Mouse (Mus musculus): Measurements from ENCODE around the gene Scn2b.
A peak's percentile ranks its signal among the peaks of the same experiment; 100 is the strongest.

Gene Scn2b

GRCm38 (mm10) chr9:45119954-45120530 is 2.5 kb downstream of the Scn2b start:
- no peak for DNase-seq (ENCODE audit: low read depth, low spot score)

- DNase-seq (ENCODE audit: low read depth, low spot score): no peak
These were observed 3.0 kb downstream of the Scn2b start for GRCm38 (mm10) chr9:45120567-45120966.

GRCm38 (mm10) chr9:45121001-45121400 is 3.4 kb downstream of the Scn2b start:
- DNase-seq (ENCODE audit: low read depth, low spot score): no peak

DNA sequence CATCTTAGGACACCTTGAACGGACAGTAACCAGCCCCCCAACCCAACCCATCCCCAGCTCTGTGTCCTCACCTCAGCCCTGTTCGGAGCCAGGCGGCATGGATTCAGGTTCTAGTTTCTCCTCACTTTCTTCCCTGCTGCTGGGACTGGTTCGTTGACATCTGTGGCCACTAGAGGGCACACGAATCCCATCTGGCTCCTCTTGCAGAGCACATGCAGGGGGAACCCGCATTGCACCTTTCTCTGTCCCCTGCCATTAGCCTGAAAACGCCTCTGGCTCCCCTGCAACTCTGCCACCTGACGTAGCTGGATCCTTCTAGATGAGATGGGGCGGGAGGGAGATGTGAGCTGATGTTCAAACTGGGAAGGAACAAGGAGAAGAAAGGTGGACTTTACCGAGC is 4.2 kb downstream of the Scn2b start:
- DNase-seq (ENCODE audit: low read depth, low spot score): peak; percentile 85

DNA sequence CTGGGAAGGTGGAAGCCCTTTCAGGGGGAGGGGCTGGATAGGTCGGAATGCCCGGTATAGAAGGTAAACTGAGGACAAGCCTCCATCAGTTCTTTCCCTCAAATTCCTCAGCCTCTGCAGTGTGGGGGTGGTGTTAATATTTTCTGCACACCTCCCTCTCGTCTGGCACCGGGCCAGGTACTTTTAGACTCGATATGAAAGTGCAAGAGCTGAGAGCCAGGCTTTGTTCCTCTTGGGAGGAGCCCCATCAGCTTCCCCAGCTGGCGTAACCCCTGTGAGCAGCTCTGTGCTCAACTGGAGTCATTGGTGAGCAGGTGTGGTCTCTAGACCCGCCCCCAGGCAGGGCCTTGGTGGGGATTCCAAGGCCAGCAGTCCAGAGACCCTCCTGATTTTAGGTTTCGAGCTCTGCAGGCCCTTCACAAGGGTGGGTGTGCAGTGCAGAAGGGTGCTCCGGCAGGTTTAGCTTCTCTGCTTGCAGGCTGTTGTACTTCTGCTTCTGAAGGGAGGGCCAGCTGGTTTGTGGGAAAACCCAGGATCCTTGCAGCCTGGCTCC is 4.7 kb downstream of the Scn2b start:
- peak; percentile 84 for DNase-seq (ENCODE audit: low read depth, low spot score)

DNA sequence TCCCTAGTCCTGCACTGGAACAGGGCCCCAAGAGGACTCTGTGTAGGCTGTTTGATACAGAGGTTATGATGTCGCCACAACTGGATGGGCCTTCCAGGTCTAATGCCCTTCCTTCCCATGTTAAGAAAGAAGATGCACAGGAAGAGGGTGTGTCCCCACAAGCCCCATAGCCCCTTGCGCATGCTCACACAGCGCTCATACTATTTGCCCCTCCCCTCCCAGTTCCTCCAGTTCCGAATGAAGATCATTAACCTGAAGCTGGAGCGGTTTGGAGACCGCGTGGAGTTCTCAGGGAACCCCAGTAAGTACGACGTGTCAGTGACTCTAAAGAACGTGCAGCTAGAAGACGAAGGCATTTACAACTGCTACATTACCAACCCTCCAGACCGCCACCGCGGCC is 7.6 kb downstream of the Scn2b start:
- no peak for DNase-seq (ENCODE audit: low read depth, low spot score)

DNA sequence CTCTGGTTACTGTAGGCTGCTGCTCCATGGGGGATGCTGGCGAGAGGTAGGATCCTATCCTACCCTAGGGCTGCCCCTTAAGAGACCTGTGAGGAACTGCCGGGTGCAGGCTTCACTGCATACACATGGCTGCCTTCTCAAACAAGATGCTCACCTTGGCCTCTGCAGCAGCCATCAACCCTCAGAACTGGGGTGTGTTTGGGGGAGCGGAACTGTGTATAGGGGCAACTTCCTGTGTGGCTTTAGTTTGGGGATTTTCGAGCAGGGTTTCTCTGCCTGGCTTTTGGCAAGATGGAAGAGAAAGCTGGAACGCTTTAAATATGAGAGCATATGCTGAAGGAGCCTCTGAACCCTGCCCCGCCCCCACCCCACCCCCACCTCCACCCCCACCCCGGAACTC is 9.4 kb downstream of the Scn2b start:
- peak; percentile 35 for DNase-seq (ENCODE audit: low read depth, low spot score)

- no peak for DNase-seq (ENCODE audit: low read depth, low spot score)
These were observed 12.5 kb downstream of the Scn2b start for GRCm38 (mm10) chr9:45130119-45130518.

- DNase-seq (ENCODE audit: low read depth, low spot score): peak; percentile 75
These were observed 16.1 kb downstream of the Scn2b start for GRCm38 (mm10) chr9:45133484-45134310.

DNA sequence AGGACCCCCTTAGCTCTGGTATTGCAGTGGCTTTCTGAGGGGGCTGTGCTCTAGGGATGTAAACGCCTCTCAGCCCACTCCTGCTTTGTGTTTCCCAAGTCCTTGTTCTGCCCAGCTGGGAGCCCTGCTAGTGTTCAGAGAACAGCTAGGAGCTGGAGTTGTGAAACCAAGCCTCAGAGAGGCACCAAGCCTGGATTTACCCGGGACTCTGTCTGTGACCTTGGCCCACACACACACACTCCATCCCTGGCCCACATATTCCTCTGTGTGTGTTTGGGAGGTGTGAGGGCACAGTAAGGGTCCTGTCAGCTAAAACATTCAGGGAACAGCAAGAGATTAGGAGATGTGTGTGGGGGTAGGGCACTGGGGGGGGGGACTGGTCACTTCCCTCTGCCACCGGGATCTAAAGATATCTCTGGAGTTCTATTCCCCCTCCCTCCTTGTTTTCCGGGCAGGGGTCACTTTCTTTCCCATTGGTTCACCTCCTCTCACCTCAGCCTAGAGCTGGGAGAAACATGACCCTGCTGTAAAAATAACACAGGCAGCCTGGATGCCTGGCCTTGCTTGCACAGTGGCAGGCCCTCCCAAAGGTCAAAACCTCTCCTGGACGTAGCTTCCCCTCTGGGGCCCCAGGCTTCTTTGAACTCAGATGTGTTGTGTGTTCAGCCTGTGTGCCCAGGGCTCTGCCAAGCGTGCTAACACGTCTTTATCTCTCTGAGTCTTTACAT is 19.0 kb downstream of the Scn2b start:
- no peak for DNase-seq (ENCODE audit: low read depth, low spot score)

GRCm38 (mm10) chr9:45138191-45139032 is 20.8 kb downstream of the Scn2b start, which contains the start of gene Scn4b:
Scn4b (plus strand) TSS chr9:45138395.
- DNase-seq (ENCODE audit: low read depth, low spot score): peak; percentile 51

DNA sequence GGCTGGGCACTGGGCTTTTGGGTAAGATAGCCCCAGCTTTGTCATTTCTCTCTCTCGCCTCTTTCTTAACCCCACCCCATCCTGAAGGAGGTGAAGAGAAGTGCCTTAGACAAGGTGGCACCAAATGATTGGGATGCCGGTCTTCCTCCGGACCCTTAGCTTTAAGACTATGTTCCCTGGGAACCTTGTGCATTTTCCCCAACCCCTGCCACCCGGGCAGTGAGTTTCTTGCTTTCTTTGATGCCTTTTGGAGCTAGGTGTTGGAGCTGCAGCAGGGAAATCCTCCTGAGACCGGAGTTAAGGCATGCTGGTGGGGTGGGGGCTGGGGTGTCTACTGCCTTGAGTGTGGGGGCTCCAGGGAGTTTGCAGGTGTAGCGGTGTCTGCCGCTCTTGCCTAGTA is 21.5 kb downstream of the Scn2b start:
- no peak for DNase-seq (ENCODE audit: low read depth, low spot score)

- DNase-seq (ENCODE audit: low read depth, low spot score): no peak
These were observed 23.4 kb downstream of the Scn2b start for GRCm38 (mm10) chr9:45140945-45141344.

DNA sequence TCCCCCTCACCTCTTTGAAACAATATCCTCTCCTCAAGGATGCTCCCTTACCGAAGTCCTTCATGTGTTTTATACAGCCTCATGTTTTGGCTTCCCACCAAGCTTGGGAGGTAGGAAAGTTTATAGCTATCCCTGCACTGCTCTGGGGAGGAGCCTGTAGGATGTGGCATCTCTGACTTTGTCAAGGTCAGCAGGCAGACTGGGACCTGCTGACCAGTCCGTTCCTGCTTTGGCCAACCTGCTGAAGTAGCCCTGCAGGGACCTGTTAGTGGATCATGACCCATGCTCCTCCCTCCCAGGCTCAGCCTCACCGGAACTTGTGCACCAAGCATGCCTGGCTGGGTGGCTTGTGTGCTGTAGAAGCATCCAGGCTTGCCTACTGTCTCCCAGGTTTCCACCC is 25.1 kb downstream of the Scn2b start:
- DNase-seq (ENCODE audit: low read depth, low spot score): no peak

GRCm38 (mm10) chr9:45145533-45146266 is 28.1 kb downstream of the Scn2b start:
- DNase-seq (ENCODE audit: low read depth, low spot score): no peak

GRCm38 (mm10) chr9:45146267-45146597 is 28.6 kb downstream of the Scn2b start:
- DNase-seq (ENCODE audit: low read depth, low spot score): peak; percentile 77

- DNase-seq (ENCODE audit: low read depth, low spot score): no peak
These were observed 33.4 kb downstream of the Scn2b start for GRCm38 (mm10) chr9:45150933-45151332.

DNA sequence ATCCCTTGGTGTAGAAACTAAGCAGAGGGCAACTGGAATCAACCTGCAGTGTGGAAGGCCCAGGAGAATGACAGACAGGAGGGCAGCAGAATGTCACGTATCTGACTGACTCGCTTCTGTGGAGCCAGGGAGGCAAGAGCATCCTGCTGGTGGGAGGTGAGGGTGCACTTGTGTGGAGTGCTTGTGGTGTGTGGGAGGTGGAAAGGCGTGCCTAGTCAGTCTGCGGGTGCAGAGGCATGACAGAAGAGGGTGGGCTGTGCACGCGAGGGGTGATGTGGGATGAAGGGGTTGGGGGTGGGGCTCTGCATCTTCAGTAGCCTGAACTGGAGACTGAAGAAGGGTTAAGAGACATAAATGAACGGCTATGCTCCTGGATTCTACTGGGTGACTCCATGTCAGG is 35.8 kb downstream of the Scn2b start:
- no peak for DNase-seq (ENCODE audit: low read depth, low spot score)

DNA sequence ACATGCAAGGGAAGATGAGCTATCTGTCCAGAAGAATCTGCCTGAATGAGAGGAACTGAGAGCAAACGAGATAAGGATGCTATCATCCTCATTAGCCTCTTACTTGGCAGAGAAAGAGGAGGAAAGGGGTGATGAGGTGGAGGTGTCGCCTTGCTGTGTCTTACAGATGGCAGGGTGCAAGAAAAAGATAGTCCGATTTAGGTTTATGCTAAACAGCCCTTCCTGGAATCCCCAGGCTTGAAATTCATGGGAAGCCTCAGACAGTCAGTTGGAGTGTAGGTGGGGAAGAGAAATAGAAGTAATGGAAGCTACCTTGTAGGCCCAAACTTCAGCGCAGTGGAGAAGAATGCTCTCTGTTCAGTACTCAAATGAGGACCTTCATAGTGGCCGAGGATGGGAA is 50.3 kb downstream of the Scn2b start:
- DNase-seq (ENCODE audit: low read depth, low spot score): no peak

GRCm38 (mm10) chr9:45170150-45170549 is 52.6 kb downstream of the Scn2b start:
- no peak for DNase-seq (ENCODE audit: low read depth, low spot score)

All from CD4-positive helper T cell, adult 2 months (primary cell).